Mouse (Mus musculus) hematopoietic stem cell, adult 5-6 weeks (primary cell): ENCODE data around the gene Tanc1. TPM values are rescaled to one million over a fixed set of nuclear protein-coding genes. Genes with fewer than 3 reads are reported as not detected.
"Not testable (repeated sequence)": the region's sequence is repeated elsewhere in the genome, so short reads cannot be mapped to it uniquely, and the experiment has no call there.

ENCODE experiments used
- ATAC-seq, 2 experiments: fragments of 125-278 bp in 1 of 2; replicated peaks in 1 of 2; 2 replicates each; pipeline ENCODE4 v1.8.0; 2016 to 2017; ENCODE audit warnings: inconsistent platforms in 2 of 2, mild to moderate bottlenecking in 2 of 2, moderate number of reproducible peaks in 2 of 2, low read depth in 1 of 2, moderate TSS enrichment in 1 of 2; ENCODE audit not compliant: low FRiP score in 2 of 2, poor library complexity in 2 of 2, severe bottlenecking in 2 of 2, insufficient read depth in 1 of 2, low TSS enrichment in 1 of 2
- total RNA-seq: library from RNA; stranded (forward); fragments of 172-1452, 232-1000 nt; gene quantifications from 2 replicates; pipeline ENCODE4 v1.2.3, GENCODE M21; 2017

The Tanc1 gene
- total RNA-seq, 1 experiment from 2014 or later = 11.0 TPM

- ATAC-seq = no peak
Measured at GRCm38 (mm10) chr2:59841189-59841939, 229.5 kb downstream of the Tanc1 start.

DNA sequence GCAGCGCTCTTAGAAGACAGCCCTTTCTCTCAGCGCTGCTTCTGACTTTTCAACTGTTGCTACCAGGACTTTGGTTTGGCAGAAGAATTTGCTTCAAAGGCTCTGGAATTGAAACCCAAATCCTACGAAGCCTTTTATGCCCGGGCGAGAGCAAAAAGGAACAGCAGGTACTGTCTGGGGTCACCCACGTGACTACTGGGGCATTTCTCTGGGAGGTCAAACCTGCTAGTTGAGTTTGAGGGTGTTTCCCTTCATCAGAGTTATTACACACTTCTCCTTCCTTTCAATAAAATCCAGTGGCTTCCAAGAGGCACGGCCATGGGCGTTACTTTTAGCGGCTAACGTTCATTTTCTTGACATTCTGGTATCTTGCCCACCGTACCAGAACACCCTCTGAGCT lies 230.1 kb downstream of the Tanc1 start:
- no peak for ATAC-seq

GRCm38 (mm10) chr2:59842556-59843008 lies 230.7 kb downstream of the Tanc1 start:
- no peak for ATAC-seq

DNA sequence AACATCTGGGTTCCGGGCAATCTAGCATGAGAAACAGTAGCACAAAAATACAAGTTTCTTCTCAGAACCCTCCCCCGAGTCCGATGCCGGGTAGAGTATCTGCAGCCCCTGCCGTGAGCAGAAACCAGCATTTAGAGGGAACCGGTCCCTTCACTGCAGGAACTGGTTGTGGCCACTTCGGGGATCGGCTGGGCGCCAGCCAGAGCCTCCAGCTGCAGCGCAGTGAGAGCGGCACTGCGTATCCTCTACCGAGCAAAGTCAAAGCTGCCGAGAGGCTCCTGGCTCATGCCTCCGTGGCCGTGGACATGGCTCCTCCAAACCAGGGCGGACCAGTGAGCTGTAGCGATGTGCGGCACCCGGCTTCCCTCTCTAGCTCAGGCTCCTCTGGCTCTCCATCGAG lies 231.3 kb downstream of the Tanc1 start:
- no peak for ATAC-seq

- no peak for ATAC-seq
Measured at GRCm38 (mm10) chr2:59843848-59844247, 232.0 kb downstream of the Tanc1 start.

DNA sequence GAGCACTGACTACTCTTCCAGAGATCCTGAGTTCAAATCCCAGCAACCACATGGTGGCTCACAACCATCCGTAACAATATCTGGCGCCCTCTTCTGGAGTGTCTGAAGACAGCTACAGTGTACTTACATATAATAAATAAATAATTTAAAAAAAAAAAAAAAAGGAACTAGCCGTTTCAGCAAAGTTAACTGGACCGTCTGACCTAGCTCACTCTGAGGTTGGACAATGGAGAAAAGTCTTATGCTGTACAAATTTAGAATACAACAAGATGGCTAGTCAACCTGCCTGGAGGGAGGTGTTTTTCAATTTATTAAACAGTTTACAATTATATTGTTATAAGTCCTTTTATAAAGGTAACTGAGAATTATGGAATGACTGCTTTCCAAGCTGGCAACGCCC lies 240.0 kb downstream of the Tanc1 start:
- not testable (repeated sequence) for ATAC-seq

DNA sequence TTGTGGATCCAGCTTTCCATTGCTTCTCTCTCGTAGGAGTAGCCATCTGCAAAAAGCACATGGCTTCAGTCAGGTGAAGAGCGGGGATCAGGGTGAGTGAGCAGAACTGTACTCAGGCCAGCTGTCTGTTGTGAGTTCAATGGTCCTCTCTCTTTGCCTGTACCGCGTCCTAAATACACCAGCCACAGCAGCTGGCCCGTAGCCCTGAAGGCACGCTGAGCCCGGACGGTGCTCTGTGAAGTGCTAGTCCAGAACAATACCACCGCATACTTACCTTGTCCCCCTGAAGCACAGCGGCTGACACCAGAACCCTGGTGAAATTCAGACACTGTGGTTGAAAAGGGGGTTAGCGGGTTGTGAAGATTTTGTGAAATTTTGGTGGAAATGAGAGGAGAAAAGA lies 241.1 kb downstream of the Tanc1 start:
- ATAC-seq = no peak

- ATAC-seq = no peak
Measured at GRCm38 (mm10) chr2:59853543-59853942, 241.7 kb downstream of the Tanc1 start.

DNA sequence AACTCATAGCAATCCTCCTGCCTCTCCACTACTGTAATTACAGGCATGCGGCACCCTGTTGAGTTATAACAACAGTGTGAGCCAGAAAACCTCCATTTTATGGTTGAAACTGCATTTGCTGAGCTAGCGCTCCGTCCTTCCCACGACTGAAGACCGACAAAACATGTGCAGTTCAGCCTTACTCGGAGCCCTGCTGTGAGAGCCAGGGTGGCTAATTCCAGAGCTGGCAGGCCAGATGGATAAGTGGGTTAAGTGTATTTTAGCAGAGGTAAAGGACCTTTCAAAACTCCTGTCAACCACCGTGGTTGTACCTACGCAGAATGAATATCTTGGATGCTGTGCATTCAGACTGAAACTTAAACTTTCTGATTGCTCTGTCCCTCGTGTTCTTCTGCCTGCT lies 242.5 kb downstream of the Tanc1 start:
- ATAC-seq = no peak

DNA sequence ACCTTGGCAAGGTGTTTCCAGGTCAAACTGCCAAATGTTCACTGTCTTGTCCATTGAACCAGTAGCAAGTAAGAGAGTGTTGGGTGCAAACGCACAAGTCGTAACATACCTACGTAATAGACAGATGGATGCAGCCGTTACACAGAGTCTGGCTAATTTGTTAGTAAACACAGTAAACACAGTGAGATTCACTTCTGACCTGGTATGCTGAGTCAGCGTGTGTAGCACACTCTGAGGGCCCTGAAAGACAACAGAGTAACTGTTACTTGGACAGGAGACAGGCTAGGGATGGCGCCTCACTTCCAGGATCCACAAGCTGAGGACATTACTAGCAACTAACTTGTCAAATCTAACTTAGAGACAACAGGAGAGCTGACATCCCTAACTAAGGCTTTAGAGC lies 250.8 kb downstream of the Tanc1 start:
- no peak for ATAC-seq

DNA sequence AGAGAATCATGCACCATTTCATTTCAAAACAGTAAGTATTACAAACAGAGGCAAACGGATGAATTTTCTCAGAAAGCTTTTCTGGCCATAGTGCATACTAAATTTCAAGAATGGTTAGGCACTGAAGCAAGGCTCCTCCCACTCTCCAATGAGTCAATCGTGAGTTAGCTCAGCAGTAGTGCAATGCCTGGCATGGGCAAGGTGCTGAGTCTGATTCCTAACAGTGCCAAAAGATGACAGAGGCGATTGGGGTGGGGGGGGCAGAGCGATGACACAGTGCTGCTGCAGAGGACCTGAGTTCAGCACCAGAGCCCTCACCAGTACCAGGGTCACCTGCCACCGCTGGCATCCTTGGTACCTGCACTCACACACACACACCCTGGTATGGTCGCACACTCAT lies 258.7 kb downstream of the Tanc1 start:
- ATAC-seq = no peak

GRCm38 (mm10) chr2:59876482-59876881 lies 264.6 kb downstream of the Tanc1 start:
- ATAC-seq = no peak

- peak in 1 of 2 experiments; percentile 15; a peak in 1 of 4 replicates for ATAC-seq
Measured at GRCm38 (mm10) chr2:59877335-59877734, 265.5 kb downstream of the Tanc1 start.

- no peak for ATAC-seq
Measured at GRCm38 (mm10) chr2:59878221-59878620, 266.4 kb downstream of the Tanc1 start.

DNA sequence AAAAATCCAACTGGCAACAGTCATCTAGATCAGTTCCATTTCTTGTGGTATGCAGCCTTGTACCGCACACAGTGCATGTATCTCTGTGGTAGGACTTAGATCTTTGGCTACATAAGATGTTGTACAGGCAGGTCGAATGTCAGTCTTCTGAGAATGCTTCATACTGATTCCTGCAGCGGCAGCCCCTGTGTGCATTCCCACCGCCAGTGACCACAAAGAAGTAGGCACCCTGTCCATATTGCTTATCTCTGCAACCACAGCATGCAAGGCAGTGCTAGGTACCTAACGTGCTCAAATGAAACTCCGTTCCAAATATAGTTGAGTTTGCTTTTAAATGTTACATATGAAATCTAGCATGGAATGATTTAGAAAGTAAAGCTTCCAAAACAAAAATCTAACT lies 269.6 kb downstream of the Tanc1 start:
- ATAC-seq = peak; percentile 23 to 25; a peak in 1 of 4 replicates

- peak; percentile 76 to 88 for ATAC-seq
Measured at GRCm38 (mm10) chr2:59881831-59882741, 270.2 kb downstream of the Tanc1 start, which contains the start of gene Wdsub1. Gene Wdsub1, minus strand, starts transcription at chr2:59882591.

DNA sequence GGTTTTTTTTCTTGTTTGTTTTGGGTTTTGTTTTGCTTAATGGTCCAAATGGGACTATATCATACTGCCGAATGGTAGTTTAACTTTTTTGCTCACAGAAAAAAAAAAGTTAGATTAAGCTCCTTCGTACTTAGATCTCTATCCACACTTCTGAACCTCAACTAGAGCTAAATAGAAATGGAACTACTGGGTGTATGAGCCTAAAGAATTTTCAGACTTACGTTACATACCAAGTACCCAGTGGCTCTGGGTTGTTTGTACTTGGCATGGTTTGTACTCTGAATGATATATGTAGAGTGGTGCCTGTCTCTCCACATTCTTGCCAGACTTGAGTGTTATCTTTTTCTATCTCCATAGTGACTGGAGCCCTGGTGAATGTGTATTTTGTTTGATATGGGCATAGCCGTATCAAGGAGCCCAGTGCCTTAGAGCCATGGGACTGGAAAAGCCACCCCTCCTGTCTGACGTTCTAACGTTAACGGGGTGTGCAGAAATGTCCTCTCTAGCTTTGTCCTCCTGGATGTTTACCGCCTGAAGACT lies 271.0 kb downstream of the Tanc1 start:
- ATAC-seq = no peak; a peak in 1 of 4 replicates

DNA sequence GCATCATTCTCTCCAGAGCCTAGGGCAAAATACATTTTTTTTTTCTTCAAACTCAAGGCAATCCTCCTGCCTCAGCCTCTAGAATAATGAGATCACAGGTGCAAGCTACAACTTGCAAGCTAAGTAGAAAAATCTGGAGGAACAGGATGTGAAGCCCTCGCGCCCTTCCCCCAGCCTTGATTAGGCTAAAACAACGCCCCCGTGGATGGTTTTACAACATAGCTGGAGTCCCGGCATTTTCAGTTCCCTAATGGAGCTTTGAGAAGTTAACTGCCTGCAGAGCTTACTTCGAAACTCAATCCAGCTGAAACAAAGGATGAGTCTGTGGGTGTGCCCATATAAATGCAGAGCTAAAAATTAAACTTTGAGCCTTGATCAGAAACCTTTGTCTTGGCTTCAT lies 277.9 kb downstream of the Tanc1 start:
- ATAC-seq = no peak
